Mouse (Mus musculus): ENCODE measurements around the gene Samhd1. TPM values are rescaled to one million over a fixed set of nuclear protein-coding genes. Genes with fewer than 3 reads are reported as not detected.

Samhd1 gene
- polyA plus RNA-seq, 1 experiment: 5.4 TPM

- no peaks in the 10 kb centered on the region for H3K4me1 ChIP-seq (ENCODE audit: control insufficient read depth, insufficient read depth, low read length)
- H3K27me3 ChIP-seq (ENCODE audit: control insufficient read depth, insufficient read depth, low read length): no peaks in the 10 kb centered on the region
- no peaks in the 10 kb centered on the region for H3K36me3 ChIP-seq (ENCODE audit: control insufficient read depth, insufficient read depth, low read length)
- no peak overlapping the region for H3K27ac ChIP-seq (ENCODE audit: control insufficient read depth, insufficient read depth, low read depth, low read length)
- H3K4me3 ChIP-seq (ENCODE audit: control insufficient read depth, low read depth, low read length): no peak overlapping the region
- TF ChIP-seq POLR2A (IDR thresholded peaks at IDR 0.05; ENCODE audit: control insufficient read depth, low read depth, low read length) (no peak), CTCF (IDR thresholded peaks at IDR 0.05; ENCODE audit: control insufficient read depth, insufficient read depth, insufficient replicate concordance, low read depth, low read length) (no peak)
These were observed 16.0 kb downstream of the Samhd1 start for GRCm38 (mm10) chr2:157119075-157119474.

- H3K27ac ChIP-seq (ENCODE audit: control insufficient read depth, insufficient read depth, low read depth, low read length): no peak overlapping the region
- no peaks in the 10 kb centered on the region for H3K4me1 ChIP-seq (ENCODE audit: control insufficient read depth, insufficient read depth, low read length)
- no peaks in the 10 kb centered on the region for H3K36me3 ChIP-seq (ENCODE audit: control insufficient read depth, insufficient read depth, low read length)
- H3K27me3 ChIP-seq (ENCODE audit: control insufficient read depth, insufficient read depth, low read length): no peaks in the 10 kb centered on the region
- no peak for TF ChIP-seq POLR2A (IDR thresholded peaks at IDR 0.05; ENCODE audit: control insufficient read depth, low read depth, low read length)
- TF ChIP-seq CTCF (IDR thresholded peaks at IDR 0.05; ENCODE audit: control insufficient read depth, insufficient read depth, insufficient replicate concordance, low read depth, low read length): no peak
- no peak overlapping the region for H3K4me3 ChIP-seq (ENCODE audit: control insufficient read depth, low read depth, low read length)
These were observed 16.5 kb downstream of the Samhd1 start for GRCm38 (mm10) chr2:157118556-157118955.

GRCm38 (mm10) chr2:157116964-157117363, 18.1 kb downstream of the Samhd1 start:
- TF ChIP-seq CTCF (IDR thresholded peaks at IDR 0.05; ENCODE audit: control insufficient read depth, insufficient read depth, insufficient replicate concordance, low read depth, low read length) (no peak), POLR2A (IDR thresholded peaks at IDR 0.05; ENCODE audit: control insufficient read depth, low read depth, low read length) (no peak)
- no peaks in the 10 kb centered on the region for H3K27me3 ChIP-seq (ENCODE audit: control insufficient read depth, insufficient read depth, low read length)
- H3K36me3 ChIP-seq (ENCODE audit: control insufficient read depth, insufficient read depth, low read length): no peaks in the 10 kb centered on the region
- no peak overlapping the region for H3K4me3 ChIP-seq (ENCODE audit: control insufficient read depth, low read depth, low read length)
- no peaks in the 10 kb centered on the region for H3K4me1 ChIP-seq (ENCODE audit: control insufficient read depth, insufficient read depth, low read length)
- no peak overlapping the region for H3K27ac ChIP-seq (ENCODE audit: control insufficient read depth, insufficient read depth, low read depth, low read length)

GRCm38 (mm10) chr2:157108236-157108635, 26.8 kb downstream of the Samhd1 start:
- Histone ChIP-seq H3K36me3 (ENCODE audit: control insufficient read depth, insufficient read depth, low read length) (no peaks in the 10 kb centered on the region), H3K4me1 (ENCODE audit: control insufficient read depth, insufficient read depth, low read length) (no peaks in the 10 kb centered on the region), H3K27me3 (ENCODE audit: control insufficient read depth, insufficient read depth, low read length) (no peaks in the 10 kb centered on the region), H3K4me3 (ENCODE audit: control insufficient read depth, low read depth, low read length) (no peak overlapping the region), H3K27ac (ENCODE audit: control insufficient read depth, insufficient read depth, low read depth, low read length) (no peak overlapping the region)
- TF ChIP-seq CTCF (IDR thresholded peaks at IDR 0.05; ENCODE audit: control insufficient read depth, insufficient read depth, insufficient replicate concordance, low read depth, low read length) (no peak), POLR2A (IDR thresholded peaks at IDR 0.05; ENCODE audit: control insufficient read depth, low read depth, low read length) (no peak)

GRCm38 (mm10) chr2:157104454-157104853, 30.6 kb downstream of the Samhd1 start:
- no peaks in the 10 kb centered on the region for H3K36me3 ChIP-seq (ENCODE audit: control insufficient read depth, insufficient read depth, low read length)
- no peak for TF ChIP-seq POLR2A (IDR thresholded peaks at IDR 0.05; ENCODE audit: control insufficient read depth, low read depth, low read length)
- TF ChIP-seq CTCF (IDR thresholded peaks at IDR 0.05; ENCODE audit: control insufficient read depth, insufficient read depth, insufficient replicate concordance, low read depth, low read length): no peak
- no peaks in the 10 kb centered on the region for H3K4me1 ChIP-seq (ENCODE audit: control insufficient read depth, insufficient read depth, low read length)
- no peak overlapping the region for H3K27ac ChIP-seq (ENCODE audit: control insufficient read depth, insufficient read depth, low read depth, low read length)
- no peaks in the 10 kb centered on the region for H3K27me3 ChIP-seq (ENCODE audit: control insufficient read depth, insufficient read depth, low read length)
- H3K4me3 ChIP-seq (ENCODE audit: control insufficient read depth, low read depth, low read length): no peak overlapping the region

GRCm38 (mm10) chr2:157102256-157102655, 32.8 kb downstream of the Samhd1 start:
- Histone ChIP-seq H3K27me3 (ENCODE audit: control insufficient read depth, insufficient read depth, low read length) (no peaks in the 10 kb centered on the region), H3K27ac (ENCODE audit: control insufficient read depth, insufficient read depth, low read depth, low read length) (no peak overlapping the region), H3K4me3 (ENCODE audit: control insufficient read depth, low read depth, low read length) (no peak overlapping the region), H3K4me1 (ENCODE audit: control insufficient read depth, insufficient read depth, low read length) (no peaks in the 10 kb centered on the region), H3K36me3 (ENCODE audit: control insufficient read depth, insufficient read depth, low read length) (no peaks in the 10 kb centered on the region)
- TF ChIP-seq POLR2A (IDR thresholded peaks at IDR 0.05; ENCODE audit: control insufficient read depth, low read depth, low read length) (no peak), CTCF (IDR thresholded peaks at IDR 0.05; ENCODE audit: control insufficient read depth, insufficient read depth, insufficient replicate concordance, low read depth, low read length) (no peak)

GRCm38 (mm10) chr2:157101650-157102049, 33.4 kb downstream of the Samhd1 start:
- Histone ChIP-seq H3K36me3 (ENCODE audit: control insufficient read depth, insufficient read depth, low read length) (no peaks in the 10 kb centered on the region), H3K27ac (ENCODE audit: control insufficient read depth, insufficient read depth, low read depth, low read length) (no peak overlapping the region), H3K4me3 (ENCODE audit: control insufficient read depth, low read depth, low read length) (no peak overlapping the region), H3K27me3 (ENCODE audit: control insufficient read depth, insufficient read depth, low read length) (no peaks in the 10 kb centered on the region), H3K4me1 (ENCODE audit: control insufficient read depth, insufficient read depth, low read length) (no peaks in the 10 kb centered on the region)
- TF ChIP-seq POLR2A (IDR thresholded peaks at IDR 0.05; ENCODE audit: control insufficient read depth, low read depth, low read length) (no peak), CTCF (IDR thresholded peaks at IDR 0.05; ENCODE audit: control insufficient read depth, insufficient read depth, insufficient replicate concordance, low read depth, low read length) (no peak)

- Histone ChIP-seq H3K27me3 (ENCODE audit: control insufficient read depth, insufficient read depth, low read length) (no peaks in the 10 kb centered on the region), H3K27ac (ENCODE audit: control insufficient read depth, insufficient read depth, low read depth, low read length) (no peak overlapping the region), H3K4me3 (ENCODE audit: control insufficient read depth, low read depth, low read length) (no peak overlapping the region), H3K4me1 (ENCODE audit: control insufficient read depth, insufficient read depth, low read length) (no peaks in the 10 kb centered on the region), H3K36me3 (ENCODE audit: control insufficient read depth, insufficient read depth, low read length) (no peaks in the 10 kb centered on the region)
- TF ChIP-seq CTCF (IDR thresholded peaks at IDR 0.05; ENCODE audit: control insufficient read depth, insufficient read depth, insufficient replicate concordance, low read depth, low read length) (no peak), POLR2A (IDR thresholded peaks at IDR 0.05; ENCODE audit: control insufficient read depth, low read depth, low read length) (no peak)
These were observed 34.8 kb downstream of the Samhd1 start for GRCm38 (mm10) chr2:157100319-157100605.
